Mouse (Mus musculus) forebrain, embryonic 14.5 days (tissue): ENCODE measurements around the gene Zfp768. TPM values are rescaled to one million over a fixed set of nuclear protein-coding genes. Genes with fewer than 3 reads are reported as not detected.
"Not testable (repeated sequence)": the region's sequence is repeated elsewhere in the genome, so short reads cannot be mapped to it uniquely, and the experiment has no call there.

Experiments used
- ATAC-seq: fragments of 200-750 bp; cut with Nextera tagmentation; 2 replicates; pipeline ENCODE4 v1.8.0; 2017; ENCODE audit warnings: mild to moderate bottlenecking, moderate library complexity
- DNase-seq: peaks from one replicate; pipeline ENCODE4 v3.0.0-alpha.2; 2015; ENCODE audit warnings: low spot score
- H3K27ac ChIP-seq: fragments of 300-500 bp; sonication (generic); 2 replicates; pipeline ENCODE4 v1.5.1; 2014; ENCODE audit warnings: low read depth, mild to moderate bottlenecking, control low read depth, low read length, moderate library complexity
- H3K27me3 ChIP-seq: fragments of 300-500 bp; sonication (generic); replicated peaks from 2 replicates; pipeline ENCODE4 v1.6.1; 2014; ENCODE audit warnings: low read length, control low read depth, mixed read lengths; ENCODE audit not compliant: control insufficient read depth, insufficient read depth
- H3K36me3 ChIP-seq: fragments of 300-500 bp; sonication (generic); 2 replicates; pipeline ENCODE4 v1.6.1; 2014; ENCODE audit warnings: low read length, control low read depth; ENCODE audit not compliant: control insufficient read depth, insufficient read depth
- H3K4me1 ChIP-seq: fragments of 300-500 bp; sonication (generic); 2 replicates; pipeline ENCODE4 v1.6.1; 2014; ENCODE audit warnings: antibody characterized with exemption, low read length, control low read depth; ENCODE audit not compliant: control insufficient read depth, insufficient read depth
- H3K4me2 ChIP-seq: fragments of 300-500 bp; sonication (generic); 2 replicates; pipeline ENCODE4 v1.6.1; 2014; ENCODE audit warnings: mild to moderate bottlenecking, control low read depth, low read length
- H3K4me3 ChIP-seq: fragments of 300-500 bp; sonication (generic); 2 replicates; pipeline ENCODE4 v1.5.1; 2014; ENCODE audit warnings: low read depth, low read length, control low read depth
- H3K9ac ChIP-seq: fragments of 300-500 bp; sonication (generic); 2 replicates; pipeline ENCODE4 v1.6.1; 2014; ENCODE audit warnings: mild to moderate bottlenecking, low read length, control low read depth, moderate library complexity
- H3K9me3 ChIP-seq: fragments of 300-500 bp; sonication (generic); replicated peaks from 2 replicates; pipeline ENCODE4 v1.6.1; 2016; ENCODE audit warnings: low read length, control low read depth, mixed read lengths; ENCODE audit not compliant: control insufficient read depth
- WGBS: fragments of 180-500 bp; shearing (Covaris S2); extraction: QIAGEN DNeasy Blood & Tissue Kit; methylation state at CpG from one replicate; pipeline ENCODE4 v1.1.7; 2014; 5-methylcytosine and 5-hydroxymethylcytosine counted together
- polyA plus RNA-seq: library from polyadenylated mRNA; unstranded; fragments of >200 nt; fragmentation: Nextera tagmentation; extraction: Ambion mirVana; gene quantifications from 2 replicates; pipeline ENCODE4 v1.2.1, GENCODE M21; 2014

Gene Zfp768
- polyA plus RNA-seq, result 3.5 and 3.6 TPM in 2 replicates

GRCm38 (mm10) chr7:127345512-127346325 is at the start of gene Zfp768:
Zfp768 (minus strand) TSS chr7:127345589.
- peak within 1 kb of the TSS; percentile 86 for H3K27ac ChIP-seq
- H3K4me3 ChIP-seq, result peak within 1 kb of the TSS; percentile 90
- H3K4me1 ChIP-seq, result 0 out of 2 replicates have a peak, but pooled peaks cover 6% of the 10 kb centered on the region
- DNase-seq (peak; percentile 91), ATAC-seq (peak; percentile 92)
- H3K9ac ChIP-seq, result peak within 1 kb of the TSS; percentile 93
- no peaks in the 10 kb centered on the region for H3K27me3 ChIP-seq
- no peaks in the 10 kb centered on the region for H3K9me3 ChIP-seq
- under 1% methylated on average over 63 of the region's 76 CpGs for WGBS
- peak within 1 kb of the TSS; percentile 68 for H3K4me2 ChIP-seq
- H3K36me3 ChIP-seq, result peaks cover 17% of the 10 kb centered on the region

DNA sequence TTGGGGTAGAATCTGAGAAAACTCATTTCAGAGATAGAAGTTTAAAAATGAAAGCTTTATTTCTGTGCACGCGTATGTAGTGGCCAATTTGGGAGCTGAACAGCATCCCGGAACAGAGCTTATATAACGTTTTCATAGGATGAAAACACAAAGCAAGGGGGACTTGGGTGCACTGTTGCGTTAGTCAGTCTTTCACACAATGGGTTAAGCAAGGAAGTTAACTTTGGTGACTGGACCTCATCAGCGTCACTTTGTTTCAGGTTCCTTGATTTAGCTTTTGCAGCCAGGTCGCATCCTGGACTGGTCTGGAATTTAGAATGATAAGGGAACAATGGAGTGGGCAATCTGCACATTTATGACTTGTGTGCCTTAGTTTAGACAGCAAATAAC is 48.5 kb upstream of the Zfp768 start:
- no peaks in the 10 kb centered on the region for H3K27me3 ChIP-seq
- DNase-seq, result no peak
- peak overlapping the region; percentile 79 for H3K4me2 ChIP-seq
- H3K9me3 ChIP-seq, result no peaks in the 10 kb centered on the region
- H3K27ac ChIP-seq, result peak overlapping the region; percentile 79
- peaks cover 10% of the 10 kb centered on the region; the same call in 1 of the 2 replicates for H3K4me1 ChIP-seq
- H3K36me3 ChIP-seq, result peaks cover 7% of the 10 kb centered on the region
- H3K9ac ChIP-seq, result peak overlapping the region; percentile 61
- no peak for ATAC-seq
- peak overlapping the region; percentile 63 for H3K4me3 ChIP-seq
- 24% methylated on average over 7 of the region's 7 CpGs for WGBS

GRCm38 (mm10) chr7:127393157-127393943 is 48.0 kb upstream of the Zfp768 start, which contains the start of gene E430018J23Rik:
E430018J23Rik (minus strand) TSS chr7:127393629.
- WGBS, result under 1% methylated on average over 45 of the region's 45 CpGs
- peak; percentile 98 for DNase-seq
- ATAC-seq, result peak; percentile 94

GRCm38 (mm10) chr7:127392251-127392824 is 46.9 kb upstream of the Zfp768 start:
- no peak for ATAC-seq
- H3K36me3 ChIP-seq, result peaks cover 7% of the 10 kb centered on the region
- H3K4me3 ChIP-seq, result peak overlapping the region; percentile 63; the same call in 1 of the 2 replicates
- H3K9ac ChIP-seq, result peak overlapping the region; percentile 85
- WGBS, result 84% methylated on average over 8 of the region's 8 CpGs
- H3K4me1 ChIP-seq, result peaks cover 10% of the 10 kb centered on the region; the same call in 1 of the 2 replicates
- H3K4me2 ChIP-seq, result peak overlapping the region; percentile 79
- H3K27me3 ChIP-seq, result no peaks in the 10 kb centered on the region
- DNase-seq, result no peak
- no peak overlapping the region for H3K27ac ChIP-seq
- H3K9me3 ChIP-seq, result no peaks in the 10 kb centered on the region

More at GRCm38 (mm10) chr7:127393157-127393943, 48.0 kb upstream of the Zfp768 start, which contains the start of gene E430018J23Rik:
- Histone ChIP-seq H3K4me3 (peak within 1 kb of the TSS; percentile 63), H3K9ac (peak within 1 kb of the TSS; percentile 85), H3K36me3 (peaks cover 7% of the 10 kb centered on the region), H3K27ac (peak within 1 kb of the TSS; percentile 79), H3K4me2 (peak within 1 kb of the TSS; percentile 79), H3K9me3 (no peaks in the 10 kb centered on the region), H3K4me1 (peaks cover 10% of the 10 kb centered on the region; the same call in 1 of the 2 replicates), H3K27me3 (no peaks in the 10 kb centered on the region)

- Histone ChIP-seq H3K9ac (no peak overlapping the region), H3K36me3 (peaks cover 7% of the 10 kb centered on the region), H3K4me1 (peaks cover 10% of the 10 kb centered on the region; the same call in 1 of the 2 replicates), H3K4me3 (no peak overlapping the region), H3K27ac (no peak overlapping the region), H3K4me2 (no peak overlapping the region), H3K27me3 (no peaks in the 10 kb centered on the region), H3K9me3 (no peaks in the 10 kb centered on the region)
- DNase-seq, result no peak
- ATAC-seq, result no peak
- WGBS, result 96% methylated on average over 16 of the region's 16 CpGs
Observed at GRCm38 (mm10) chr7:127391538-127391937, 46.1 kb upstream of the Zfp768 start.

DNA sequence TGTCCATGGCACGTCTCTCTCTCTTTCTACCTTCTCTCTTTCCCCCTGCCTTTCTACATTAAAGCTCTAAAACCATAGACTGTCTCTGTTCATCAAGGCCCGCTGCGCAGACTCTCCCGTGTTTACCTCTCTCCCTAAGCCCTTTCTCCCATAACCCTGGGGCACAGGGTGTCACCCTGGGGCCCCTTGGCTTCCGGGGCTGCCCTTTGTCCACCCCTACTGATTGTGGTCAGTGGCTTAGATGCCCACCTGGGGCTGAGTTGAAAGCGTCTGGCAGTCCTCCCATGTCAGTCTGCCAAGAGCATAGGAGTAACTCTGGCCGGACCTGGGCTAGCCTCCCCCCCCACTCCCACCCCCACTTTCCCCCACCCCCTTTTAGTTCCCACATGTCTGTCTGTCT is 44.9 kb upstream of the Zfp768 start:
- Histone ChIP-seq H3K4me1 (peaks cover 10% of the 10 kb centered on the region; the same call in 1 of the 2 replicates), H3K4me2 (no peak overlapping the region), H3K36me3 (peaks cover 7% of the 10 kb centered on the region), H3K27me3 (no peaks in the 10 kb centered on the region), H3K9me3 (no peaks in the 10 kb centered on the region), H3K4me3 (no peak overlapping the region), H3K9ac (no peak overlapping the region), H3K27ac (no peak overlapping the region)
- DNase-seq, result no peak
- ATAC-seq, result no peak
- 76% methylated on average over 7 of the region's 7 CpGs for WGBS

DNA sequence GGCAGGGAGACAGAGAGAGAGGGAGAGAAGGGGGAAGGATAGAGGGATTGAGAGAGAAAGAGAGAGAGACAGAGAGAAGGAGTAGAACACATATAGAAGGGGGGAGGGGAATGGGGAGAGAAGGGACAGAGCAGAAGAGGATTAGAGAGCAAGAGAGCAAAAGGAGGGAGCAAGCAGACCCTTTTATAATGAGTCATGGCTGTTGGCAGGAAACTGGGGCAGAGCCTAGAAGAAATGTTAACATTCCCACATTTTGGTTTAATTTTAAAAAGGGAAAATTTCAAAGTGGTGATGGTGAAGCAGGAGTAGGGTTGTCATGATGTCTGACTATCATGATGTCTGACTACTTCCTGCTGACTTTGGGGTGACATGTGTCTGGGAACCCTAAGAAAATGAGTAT is 42.8 kb upstream of the Zfp768 start:
- H3K4me3 ChIP-seq, H3K27me3 ChIP-seq, H3K27ac ChIP-seq, H3K4me1 ChIP-seq, H3K9me3 ChIP-seq, H3K9ac ChIP-seq, DNase-seq, ATAC-seq, H3K4me2 ChIP-seq, H3K36me3 ChIP-seq: not testable (repeated sequence)

- Histone ChIP-seq H3K27ac (no peak within 1 kb of the TSS), H3K9ac (peak within 1 kb of the TSS; percentile 68), H3K4me3 (peak within 1 kb of the TSS; percentile 51), H3K36me3 (peaks cover 7% of the 10 kb centered on the region), H3K9me3 (no peaks in the 10 kb centered on the region), H3K4me1 (no peaks in the 10 kb centered on the region), H3K27me3 (no peaks in the 10 kb centered on the region), H3K4me2 (peak within 1 kb of the TSS; percentile 59)
- WGBS, result 24% methylated on average over 37 of the region's 38 CpGs
- DNase-seq (peak; percentile 94), ATAC-seq (peak; percentile 92)
Observed at GRCm38 (mm10) chr7:127386641-127387392, 41.4 kb upstream of the Zfp768 start, which contains the start of gene 9130019O22Rik. 9130019O22Rik (minus strand) TSS chr7:127387166.
